Mouse (Mus musculus): Measurements from ENCODE around the gene Lxn. TPM values are rescaled to one million over a fixed set of nuclear protein-coding genes. Genes with fewer than 3 reads are reported as not detected.

The Lxn gene
- polyA plus RNA-seq, 1 experiment from 2014 or later, result 189 TPM

DNA sequence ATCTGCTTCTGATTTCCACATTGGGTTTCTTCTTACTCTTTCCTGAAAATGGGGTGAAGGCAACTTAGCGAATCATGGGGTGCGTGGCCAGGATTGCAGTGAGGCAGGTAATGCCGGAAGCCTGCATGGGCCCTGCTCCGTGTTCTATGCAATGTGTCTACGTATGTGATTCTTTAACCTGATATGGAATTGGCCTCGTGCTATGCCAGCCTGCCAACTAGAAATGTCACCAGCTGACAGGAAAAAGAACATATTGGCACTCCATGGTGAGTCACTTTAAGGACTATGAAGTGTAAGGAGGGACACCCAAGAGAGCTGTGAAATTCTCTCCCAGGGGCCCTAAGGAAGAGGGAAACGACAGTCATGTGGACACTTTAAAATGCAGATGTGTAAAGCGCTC is 29.4 kb upstream of the Lxn start:
- Histone ChIP-seq H3K9me3 (ENCODE audit: control insufficient read depth, low read length) (no peaks in the 10 kb centered on the region), H3K4me3 (ENCODE audit: low read length) (no peak overlapping the region), H3K4me2 (ENCODE audit: low read length) (no peak overlapping the region), H3K36me3 (ENCODE audit: control insufficient read depth, insufficient read depth, low read length) (no peaks in the 10 kb centered on the region), H3K27me3 (replicated peaks; ENCODE audit: control insufficient read depth, insufficient read depth, low read length) (no peaks in the 10 kb centered on the region), H3K27ac (ENCODE audit: low read depth, low read length) (no peak overlapping the region), H3K9ac (ENCODE audit: low read depth, low read length) (no peak overlapping the region), H3K4me1 (ENCODE audit: control insufficient read depth, insufficient read depth, low read depth, low read length) (no peaks in the 10 kb centered on the region)
- WGBS, result 86% methylated on average over 8 of the region's 8 CpGs
- no peak for ATAC-seq

DNA sequence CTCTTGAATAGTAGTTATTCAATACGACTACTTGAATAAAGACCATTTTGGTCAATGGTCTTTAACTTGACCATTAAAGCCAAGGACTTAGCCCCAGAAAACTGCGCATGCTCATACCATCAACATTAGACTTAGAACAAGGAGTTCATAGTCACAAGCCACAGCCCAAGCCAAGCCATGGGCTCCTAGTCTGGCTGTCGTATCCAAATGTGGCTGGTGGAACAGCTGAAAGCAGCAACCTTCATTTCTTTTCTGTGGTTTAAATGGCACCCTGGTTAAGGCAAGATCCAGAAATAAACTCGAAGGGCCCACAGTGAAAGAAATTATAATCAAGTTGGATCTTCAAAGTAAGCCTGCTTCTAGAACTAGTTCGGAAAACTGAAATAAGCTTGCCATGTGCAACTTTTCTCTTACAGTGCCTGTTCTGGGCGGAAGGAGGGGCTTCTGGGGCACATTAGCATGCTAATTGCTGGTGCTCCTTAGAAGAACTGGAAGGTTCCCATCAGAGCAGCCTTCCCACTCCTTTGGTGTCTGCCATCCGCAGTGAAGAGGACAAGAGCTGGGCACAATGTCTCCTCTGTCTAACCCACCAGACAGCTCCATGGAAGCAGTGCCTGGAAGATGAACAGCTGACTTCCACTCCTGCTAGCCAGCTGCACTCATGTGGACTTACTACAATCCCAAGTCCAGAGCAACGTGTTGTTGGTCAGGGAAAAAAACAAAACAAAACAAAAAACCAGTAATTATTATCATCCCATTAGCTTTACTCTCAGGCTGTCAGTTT is 28.6 kb upstream of the Lxn start:
- H3K4me3 ChIP-seq (ENCODE audit: low read length), result no peak overlapping the region
- H3K9ac ChIP-seq (ENCODE audit: low read depth, low read length), result no peak overlapping the region
- H3K4me2 ChIP-seq (ENCODE audit: low read length), result no peak overlapping the region
- H3K27me3 ChIP-seq (replicated peaks; ENCODE audit: control insufficient read depth, insufficient read depth, low read length), result no peaks in the 10 kb centered on the region
- H3K36me3 ChIP-seq (ENCODE audit: control insufficient read depth, insufficient read depth, low read length), result no peaks in the 10 kb centered on the region
- no peaks in the 10 kb centered on the region for H3K4me1 ChIP-seq (ENCODE audit: control insufficient read depth, insufficient read depth, low read depth, low read length)
- WGBS, result 79% methylated on average over 8 of the region's 8 CpGs
- ATAC-seq, result peak; percentile 60; the same call in 1 of the 2 replicates
- no peak overlapping the region for H3K27ac ChIP-seq (ENCODE audit: low read depth, low read length)
- no peaks in the 10 kb centered on the region for H3K9me3 ChIP-seq (ENCODE audit: control insufficient read depth, low read length)

DNA sequence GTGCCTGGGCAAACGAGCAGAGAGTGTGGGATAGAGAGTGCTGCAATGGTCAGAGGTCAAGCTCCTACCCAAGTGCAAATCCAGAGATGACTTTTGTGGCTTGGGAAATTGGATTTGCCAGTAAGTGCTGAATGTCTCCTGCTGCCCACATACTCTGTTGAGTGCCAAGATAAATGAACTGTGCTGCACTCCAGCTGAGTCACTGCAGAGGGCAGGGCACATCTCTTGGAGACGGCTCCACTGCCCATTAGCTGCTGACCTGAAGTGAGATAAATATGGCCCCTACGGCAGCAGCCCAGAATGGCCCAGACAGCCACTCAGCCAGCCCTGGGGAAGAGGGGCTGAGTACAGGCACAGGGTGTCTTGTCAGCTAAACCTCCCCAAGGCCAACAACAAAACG is 26.4 kb upstream of the Lxn start:
- no peak overlapping the region for H3K27ac ChIP-seq (ENCODE audit: low read depth, low read length)
- WGBS, result 65% methylated on average over 4 of the region's 4 CpGs
- no peak overlapping the region for H3K4me3 ChIP-seq (ENCODE audit: low read length)
- H3K9me3 ChIP-seq (ENCODE audit: control insufficient read depth, low read length), result no peaks in the 10 kb centered on the region
- H3K4me2 ChIP-seq (ENCODE audit: low read length), result no peak overlapping the region
- no peaks in the 10 kb centered on the region for H3K27me3 ChIP-seq (replicated peaks; ENCODE audit: control insufficient read depth, insufficient read depth, low read length)
- no peak overlapping the region for H3K9ac ChIP-seq (ENCODE audit: low read depth, low read length)
- H3K4me1 ChIP-seq (ENCODE audit: control insufficient read depth, insufficient read depth, low read depth, low read length), result no peaks in the 10 kb centered on the region
- H3K36me3 ChIP-seq (ENCODE audit: control insufficient read depth, insufficient read depth, low read length), result no peaks in the 10 kb centered on the region
- ATAC-seq, result peak; percentile 58

DNA sequence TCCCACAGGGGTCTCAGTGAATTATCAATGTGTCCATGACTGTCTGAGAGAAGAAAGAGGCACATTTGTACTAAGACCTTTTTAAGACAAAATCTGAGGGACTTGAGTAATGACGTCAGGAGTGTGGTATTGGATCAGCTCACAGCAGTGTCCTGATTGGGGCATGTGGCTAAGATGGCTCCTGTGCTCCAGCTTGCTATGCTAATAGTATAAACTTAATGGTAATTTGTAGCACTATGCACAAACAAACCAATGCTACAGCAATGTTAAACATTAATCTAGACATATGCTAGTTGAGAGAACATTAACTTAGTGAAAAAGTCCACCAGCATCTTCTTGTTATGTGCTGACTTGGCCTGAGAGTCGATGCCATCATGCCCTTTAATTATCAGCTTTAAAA is 21.5 kb upstream of the Lxn start:
- WGBS, result 82% methylated on average over 2 of the region's 2 CpGs
- no peak overlapping the region for H3K4me3 ChIP-seq (ENCODE audit: low read length)

DNA sequence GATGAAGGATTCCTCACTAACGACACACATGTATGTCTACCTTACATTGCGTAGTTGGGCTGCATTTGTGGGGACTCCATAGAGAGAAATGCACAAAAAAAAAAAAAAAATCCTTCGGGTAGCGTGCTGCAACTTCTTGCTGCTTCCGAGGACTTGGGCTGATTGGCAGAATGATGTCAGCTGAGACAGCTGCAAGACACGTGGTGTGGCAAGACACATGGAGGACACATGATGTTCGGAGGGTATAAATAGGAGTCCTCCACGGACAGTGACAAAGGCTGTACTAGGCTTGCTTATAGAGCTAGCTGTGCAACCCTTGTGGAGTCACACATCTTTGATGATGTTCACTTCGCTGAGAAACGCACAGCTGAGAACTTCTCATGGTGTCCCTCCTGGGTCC is 18.7 kb upstream of the Lxn start:
- Histone ChIP-seq H3K4me2 (ENCODE audit: low read length) (no peak overlapping the region), H3K36me3 (ENCODE audit: control insufficient read depth, insufficient read depth, low read length) (no peaks in the 10 kb centered on the region), H3K27ac (ENCODE audit: low read depth, low read length) (no peak overlapping the region), H3K4me1 (ENCODE audit: control insufficient read depth, insufficient read depth, low read depth, low read length) (no peaks in the 10 kb centered on the region), H3K9me3 (ENCODE audit: control insufficient read depth, low read length) (no peaks in the 10 kb centered on the region), H3K27me3 (replicated peaks; ENCODE audit: control insufficient read depth, insufficient read depth, low read length) (no peaks in the 10 kb centered on the region), H3K4me3 (ENCODE audit: low read length) (no peak overlapping the region), H3K9ac (ENCODE audit: low read depth, low read length) (no peak overlapping the region)
- ATAC-seq, result no peak
- WGBS, result 93% methylated on average over 10 of the region's 10 CpGs

More for the DNA sequence above, 21.5 kb upstream of the Lxn start:
- H3K9me3 ChIP-seq (ENCODE audit: control insufficient read depth, low read length), result no peaks in the 10 kb centered on the region
- no peak overlapping the region for H3K27ac ChIP-seq (ENCODE audit: low read depth, low read length)
- H3K4me2 ChIP-seq (ENCODE audit: low read length), result no peak overlapping the region
- H3K27me3 ChIP-seq (replicated peaks; ENCODE audit: control insufficient read depth, insufficient read depth, low read length), result no peaks in the 10 kb centered on the region
- no peaks in the 10 kb centered on the region for H3K4me1 ChIP-seq (ENCODE audit: control insufficient read depth, insufficient read depth, low read depth, low read length)
- H3K36me3 ChIP-seq (ENCODE audit: control insufficient read depth, insufficient read depth, low read length), result no peaks in the 10 kb centered on the region
- no peak overlapping the region for H3K9ac ChIP-seq (ENCODE audit: low read depth, low read length)
- no peak for ATAC-seq

DNA sequence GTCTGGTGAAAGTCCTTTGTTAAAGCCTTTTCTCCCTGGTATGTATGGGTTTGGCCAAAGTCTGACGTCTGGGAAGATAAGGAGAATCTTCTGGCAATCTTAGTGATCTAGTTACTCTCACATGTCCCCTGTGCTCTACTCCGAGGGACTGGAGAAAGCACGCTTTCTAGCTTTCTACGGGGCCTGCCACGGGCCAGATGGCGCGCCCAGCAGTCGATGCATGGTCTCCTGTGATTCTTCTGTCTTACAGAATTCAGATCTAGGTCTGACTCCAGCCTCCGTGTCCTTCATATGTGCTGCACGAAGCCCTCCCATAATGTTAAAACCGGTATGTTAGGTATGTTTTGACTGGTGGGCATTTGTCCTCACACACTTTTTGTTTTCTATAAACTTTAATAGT is 16.1 kb upstream of the Lxn start:
- Histone ChIP-seq H3K27me3 (replicated peaks; ENCODE audit: control insufficient read depth, insufficient read depth, low read length) (no peaks in the 10 kb centered on the region), H3K9me3 (ENCODE audit: control insufficient read depth, low read length) (no peaks in the 10 kb centered on the region), H3K4me1 (ENCODE audit: control insufficient read depth, insufficient read depth, low read depth, low read length) (no peaks in the 10 kb centered on the region), H3K4me2 (ENCODE audit: low read length) (no peak overlapping the region), H3K4me3 (ENCODE audit: low read length) (no peak overlapping the region), H3K36me3 (ENCODE audit: control insufficient read depth, insufficient read depth, low read length) (peaks cover 9% of the 10 kb centered on the region; the same call in 1 of the 2 replicates), H3K27ac (ENCODE audit: low read depth, low read length) (no peak overlapping the region), H3K9ac (ENCODE audit: low read depth, low read length) (no peak overlapping the region)
- no peak for ATAC-seq
- 94% methylated on average over 11 of the region's 11 CpGs for WGBS

DNA sequence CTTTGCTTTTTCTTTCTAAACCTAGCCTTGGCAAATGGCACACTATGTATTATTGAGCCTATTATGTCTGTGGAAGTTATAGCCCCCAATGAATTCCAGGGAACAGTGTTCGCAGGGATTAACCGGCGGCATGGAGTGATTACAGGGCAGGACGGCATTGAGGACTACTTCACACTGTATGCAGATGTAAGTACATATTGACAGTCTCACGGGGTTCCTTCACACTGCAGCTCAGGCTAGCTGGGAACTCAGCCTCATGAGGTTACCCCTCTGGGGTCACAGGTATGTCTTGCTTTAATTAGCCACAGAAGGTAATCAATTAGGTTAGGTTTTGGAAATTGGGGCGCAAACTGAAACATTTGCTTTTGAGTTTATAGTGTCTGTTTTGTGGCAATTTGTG is 9.7 kb upstream of the Lxn start:
- WGBS, result 85% methylated on average over 6 of the region's 6 CpGs
- ATAC-seq, result no peak
- peaks cover 13% of the 10 kb centered on the region for H3K36me3 ChIP-seq (ENCODE audit: control insufficient read depth, insufficient read depth, low read length)

DNA sequence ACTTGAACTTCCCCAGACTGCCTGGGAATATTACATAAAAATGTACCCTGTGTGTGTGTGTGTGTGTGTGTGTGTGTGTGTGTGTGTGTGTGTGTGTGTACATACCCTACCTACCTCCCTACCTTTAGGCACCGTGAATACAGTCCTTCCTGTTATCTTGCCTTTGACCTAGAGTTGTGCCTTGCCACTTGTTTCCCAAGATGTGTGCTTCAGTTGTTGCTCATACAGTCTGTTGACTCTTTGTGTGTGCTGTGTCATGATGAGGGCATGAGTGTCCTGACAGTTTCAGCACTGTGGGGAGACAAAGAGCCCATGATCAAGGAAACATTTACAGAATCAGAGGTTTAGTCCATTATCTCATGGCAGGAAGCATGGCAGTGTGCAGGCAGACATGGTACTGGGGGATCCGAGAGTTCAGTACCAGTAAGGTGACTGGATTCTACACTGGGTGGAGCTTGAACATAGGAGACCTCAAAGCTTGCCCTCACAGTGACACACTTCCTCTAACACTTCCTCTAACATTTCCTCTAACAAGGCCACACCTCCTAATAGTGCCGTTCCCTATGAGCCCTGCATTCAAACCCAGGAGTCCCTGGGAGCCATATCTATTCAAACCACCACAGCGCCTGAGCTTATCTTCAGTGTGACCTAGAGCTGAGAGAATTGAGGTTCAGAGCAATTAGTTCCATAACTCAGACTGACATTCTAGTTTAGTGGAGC is 7.8 kb upstream of the Lxn start:
- peaks cover 23% of the 10 kb centered on the region for H3K36me3 ChIP-seq (ENCODE audit: control insufficient read depth, insufficient read depth, low read length)
- H3K9ac ChIP-seq (ENCODE audit: low read depth, low read length), result no peak overlapping the region
- 94% methylated on average over 4 of the region's 4 CpGs for WGBS
- H3K4me3 ChIP-seq (ENCODE audit: low read length), result no peak overlapping the region
- no peaks in the 10 kb centered on the region for H3K4me1 ChIP-seq (ENCODE audit: control insufficient read depth, insufficient read depth, low read depth, low read length)
- no peaks in the 10 kb centered on the region for H3K9me3 ChIP-seq (ENCODE audit: control insufficient read depth, low read length)
- no peak for ATAC-seq
- no peaks in the 10 kb centered on the region for H3K27me3 ChIP-seq (replicated peaks; ENCODE audit: control insufficient read depth, insufficient read depth, low read length)
- H3K4me2 ChIP-seq (ENCODE audit: low read length), result no peak overlapping the region
- H3K27ac ChIP-seq (ENCODE audit: low read depth, low read length), result no peak overlapping the region

More for the DNA sequence above, 9.7 kb upstream of the Lxn start:
- Histone ChIP-seq H3K4me1 (ENCODE audit: control insufficient read depth, insufficient read depth, low read depth, low read length) (no peaks in the 10 kb centered on the region), H3K4me3 (ENCODE audit: low read length) (no peak overlapping the region), H3K9ac (ENCODE audit: low read depth, low read length) (no peak overlapping the region), H3K9me3 (ENCODE audit: control insufficient read depth, low read length) (no peaks in the 10 kb centered on the region), H3K27ac (ENCODE audit: low read depth, low read length) (no peak overlapping the region), H3K27me3 (replicated peaks; ENCODE audit: control insufficient read depth, insufficient read depth, low read length) (no peaks in the 10 kb centered on the region), H3K4me2 (ENCODE audit: low read length) (no peak overlapping the region)

DNA sequence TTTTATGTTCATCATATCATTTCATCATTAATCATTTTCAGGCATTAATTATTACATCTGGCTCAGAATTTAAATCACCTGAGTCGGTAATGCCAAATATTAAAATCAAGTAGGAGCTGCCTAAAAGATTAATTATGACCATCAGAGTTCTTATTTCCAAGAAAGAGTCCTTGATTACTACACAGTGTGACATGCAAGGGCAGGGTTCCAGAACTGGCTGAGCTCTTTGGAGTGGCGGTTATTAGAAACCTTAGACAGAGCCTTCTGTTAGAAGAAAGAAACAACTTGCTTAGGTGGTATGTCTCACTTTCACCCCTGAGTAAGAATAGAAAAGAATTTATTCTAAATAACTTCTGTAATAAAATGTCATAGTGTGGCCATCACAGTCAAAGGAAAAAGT is 3.6 kb upstream of the Lxn start:
- H3K27ac ChIP-seq (ENCODE audit: low read depth, low read length), result no peak overlapping the region
- no peak overlapping the region for H3K9ac ChIP-seq (ENCODE audit: low read depth, low read length)
- H3K4me2 ChIP-seq (ENCODE audit: low read length), result no peak overlapping the region
- 85% methylated on average over 2 of the region's 2 CpGs for whole genome bisulfite sequencing
- no peak for ATAC-seq
- H3K4me3 ChIP-seq (ENCODE audit: low read length), result no peak overlapping the region
- H3K27me3 ChIP-seq (replicated peaks; ENCODE audit: control insufficient read depth, insufficient read depth, low read length), result no peaks in the 10 kb centered on the region
- H3K36me3 ChIP-seq (ENCODE audit: control insufficient read depth, insufficient read depth, low read length), result peaks cover 10% of the 10 kb centered on the region
- H3K4me1 ChIP-seq (ENCODE audit: control insufficient read depth, insufficient read depth, low read depth, low read length), result peaks cover 3% of the 10 kb centered on the region; the same call in 1 of the 2 replicates
- no peaks in the 10 kb centered on the region for H3K9me3 ChIP-seq (ENCODE audit: control insufficient read depth, low read length)
